Mouse (Mus musculus) bone marrow macrophage, adult 2 months (primary cell): ENCODE results near the gene Vps36.

Experiments
- CTCF ChIP-seq: IDR thresholded peaks from 2 replicates; pipeline ENCODE4 v1.5.1; 2012; ENCODE audit warnings: low read depth, mild to moderate bottlenecking, low read length, moderate library complexity
- POLR2A ChIP-seq: IDR thresholded peaks from 2 replicates; pipeline ENCODE4 v1.6.1; 2012; ENCODE audit warnings: mild to moderate bottlenecking, low read depth, low read length, borderline replicate concordance

GRCm38 (mm10) chr8:22242986-22243385 is 50.4 kb downstream of the Vps36 start:
- no peak for TF ChIP-seq CTCF
- TF ChIP-seq POLR2A = no peak
